Mouse (Mus musculus) midbrain, embryonic 11.5 days (tissue): ENCODE measurements around the gene Hspa1l. TPM values are rescaled to one million over a fixed set of nuclear protein-coding genes. Genes with fewer than 3 reads are reported as not detected.

Experiments used
- polyA plus RNA-seq: library from polyadenylated mRNA; unstranded; fragments of >200 nt; fragmentation: Nextera tagmentation; extraction: Ambion mirVana; gene quantifications from 2 replicates; pipeline ENCODE4 v1.2.1, GENCODE M21; 2014

The Hspa1l gene
- polyA plus RNA-seq, 1 experiment from 2014 or later, result 1.4 TPM

Other genes with a start within 250 kb of the Hspa1l start
- not detected in 2 replicates for gene C4b, start 228.8 kb upstream of the Hspa1l start, polyA plus RNA-seq
- not detected in 2 replicates for gene Cyp21a1, start 168.1 kb upstream of the Hspa1l start, polyA plus RNA-seq
- gene Stk19, start 135.8 kb upstream of the Hspa1l start, polyA plus RNA-seq, result 20.2 and 21.5 TPM in 2 replicates
- 60.7 and 64.8 TPM in 2 replicates for gene Dxo, start 135.7 kb upstream of the Hspa1l start, polyA plus RNA-seq
- 30.7 and 36.2 TPM in 2 replicates for gene Skiv2l, start 122.5 kb upstream of the Hspa1l start, polyA plus RNA-seq
- gene Nelfe, start 122.3 kb upstream of the Hspa1l start, polyA plus RNA-seq, result 117 and 125 TPM in 2 replicates
- 1.6 and 1.9 TPM in 2 replicates for gene Cfb, start 110.2 kb upstream of the Hspa1l start, polyA plus RNA-seq
- gene Zbtb12, start 93.2 kb upstream of the Hspa1l start, polyA plus RNA-seq, result 2.5 and 2.9 TPM in 2 replicates
- 0.05 and 0.15 TPM in 2 replicates for gene Gm20547, start 90.7 kb upstream of the Hspa1l start, polyA plus RNA-seq
- gene C2, start 74.4 kb upstream of the Hspa1l start, polyA plus RNA-seq, result 0.83 and 1.5 TPM in 2 replicates
- gene Ehmt2, start 74.2 kb upstream of the Hspa1l start, polyA plus RNA-seq, result 56.9 and 60.5 TPM in 2 replicates
- gene Slc44a4, start 58.2 kb upstream of the Hspa1l start, polyA plus RNA-seq, result not detected in 2 replicates
- gene Neu1, start 41.5 kb upstream of the Hspa1l start, polyA plus RNA-seq, result 11.0 and 12.3 TPM in 2 replicates
- 0.08 and 0.26 TPM in 2 replicates for gene Hspa1b, start 13.5 kb upstream of the Hspa1l start, polyA plus RNA-seq
- not detected in 2 replicates for gene Gm20481, start 2.8 kb upstream of the Hspa1l start, polyA plus RNA-seq
- 0.59 and 1.2 TPM in 2 replicates for gene Hspa1a, start 547 bp upstream of the Hspa1l start, polyA plus RNA-seq
- 213 and 234 TPM in 2 replicates for gene Lsm2, start 9.2 kb downstream of the Hspa1l start, polyA plus RNA-seq
- 76.1 and 81.2 TPM in 2 replicates for gene Vars, start 28.3 kb downstream of the Hspa1l start, polyA plus RNA-seq
- 0.07 TPM in 1 of 2 replicates, not detected in the other for gene Vwa7, start 43.9 kb downstream of the Hspa1l start, polyA plus RNA-seq
- gene Sapcd1, start 55.3 kb downstream of the Hspa1l start, polyA plus RNA-seq, result 5.3 and 7.3 TPM in 2 replicates
- 5.0 and 5.2 TPM in 2 replicates for gene Msh5, start 74.0 kb downstream of the Hspa1l start, polyA plus RNA-seq
- 73.8 and 83.9 TPM in 2 replicates for gene Clic1, start 77.3 kb downstream of the Hspa1l start, polyA plus RNA-seq
- 614 and 653 TPM in 2 replicates for gene Ddah2, start 86.3 kb downstream of the Hspa1l start, polyA plus RNA-seq
- gene Ly6g6c, start 92.7 kb downstream of the Hspa1l start, polyA plus RNA-seq, result not detected in 2 replicates
- gene Mpig6b, start 93.5 kb downstream of the Hspa1l start, polyA plus RNA-seq, result 0.76 and 0.89 TPM in 2 replicates
- gene Ly6g6e, start 104.2 kb downstream of the Hspa1l start, polyA plus RNA-seq, result not detected in 2 replicates
- 0.97 and 1.5 TPM in 2 replicates for gene Ly6g6d, start 105.4 kb downstream of the Hspa1l start, polyA plus RNA-seq
- 0.28 and 0.74 TPM in 2 replicates for gene Ly6g6f, start 112.9 kb downstream of the Hspa1l start, polyA plus RNA-seq
- gene Abhd16a, start 116.6 kb downstream of the Hspa1l start, polyA plus RNA-seq, result 40.5 and 45.2 TPM in 2 replicates
- not detected in 2 replicates for gene Ly6g5c, start 135.6 kb downstream of the Hspa1l start, polyA plus RNA-seq
- 0.86 and 1.2 TPM in 2 replicates for gene Ly6g5b, start 142.7 kb downstream of the Hspa1l start, polyA plus RNA-seq
- gene Gpank1, start 148.8 kb downstream of the Hspa1l start, polyA plus RNA-seq, result 24.4 and 26.3 TPM in 2 replicates
- gene Csnk2b, start 149.3 kb downstream of the Hspa1l start, polyA plus RNA-seq, result 293 and 299 TPM in 2 replicates
- gene D17H6S53E, start 153.7 kb downstream of the Hspa1l start, polyA plus RNA-seq, result 7.1 and 8.1 TPM in 2 replicates
- 0.37 and 0.45 TPM in 2 replicates for gene Apom, start 159.3 kb downstream of the Hspa1l start, polyA plus RNA-seq
- 96.0 and 104 TPM in 2 replicates for gene Bag6, start 162.5 kb downstream of the Hspa1l start, polyA plus RNA-seq
- gene Prrc2a, start 192.2 kb downstream of the Hspa1l start, polyA plus RNA-seq, result 138 and 153 TPM in 2 replicates
- gene Aif1, start 203.4 kb downstream of the Hspa1l start, polyA plus RNA-seq, result 7.8 and 8.4 TPM in 2 replicates
- 7.8 and 10.2 TPM in 2 replicates for gene Lst1, start 215.7 kb downstream of the Hspa1l start, polyA plus RNA-seq
- 0.41 TPM in 1 of 2 replicates, not detected in the other for gene Ltb, start 221.7 kb downstream of the Hspa1l start, polyA plus RNA-seq
- 0.26 TPM in 1 of 2 replicates, not detected in the other for gene Tnf, start 229.3 kb downstream of the Hspa1l start, polyA plus RNA-seq
- gene Lta, start 232.6 kb downstream of the Hspa1l start, polyA plus RNA-seq, result not detected in 2 replicates
- not detected in 2 replicates for gene Gm16181, start 248.1 kb downstream of the Hspa1l start, polyA plus RNA-seq